Mouse (Mus musculus) MEL-GATA-1-ER (cell line): ENCODE results near the gene Fgd1.
A peak's percentile ranks its signal among the peaks of the same experiment; 100 is the strongest.

Experiments
- DNase-seq: peaks from one replicate; pipeline ENCODE4 v3.0.0-alpha.2; 2012; ENCODE audit warnings: low read depth; ENCODE audit errors: extremely low read depth

Fgd1 gene

DNA sequence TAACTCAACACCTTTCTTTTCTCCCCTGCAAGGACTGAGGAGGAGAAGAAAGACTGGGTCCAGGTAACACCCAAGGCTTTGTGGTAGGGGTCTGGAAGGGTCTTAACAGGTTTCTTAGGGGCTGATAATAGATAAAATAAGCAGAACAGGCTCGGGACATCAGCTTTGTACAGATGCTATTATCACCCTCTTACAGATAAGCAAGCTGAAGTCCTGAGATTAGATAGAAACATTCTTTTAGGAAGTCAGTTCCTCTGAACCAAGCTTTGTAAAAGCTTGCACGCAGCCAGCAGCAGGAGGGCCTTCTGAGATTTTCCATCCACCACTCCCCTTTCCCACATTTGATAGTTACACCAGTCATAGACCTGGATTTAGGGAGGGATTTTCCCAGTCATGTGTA, 39.6 kb downstream of the Fgd1 start:
- no peak for DNase-seq

DNA sequence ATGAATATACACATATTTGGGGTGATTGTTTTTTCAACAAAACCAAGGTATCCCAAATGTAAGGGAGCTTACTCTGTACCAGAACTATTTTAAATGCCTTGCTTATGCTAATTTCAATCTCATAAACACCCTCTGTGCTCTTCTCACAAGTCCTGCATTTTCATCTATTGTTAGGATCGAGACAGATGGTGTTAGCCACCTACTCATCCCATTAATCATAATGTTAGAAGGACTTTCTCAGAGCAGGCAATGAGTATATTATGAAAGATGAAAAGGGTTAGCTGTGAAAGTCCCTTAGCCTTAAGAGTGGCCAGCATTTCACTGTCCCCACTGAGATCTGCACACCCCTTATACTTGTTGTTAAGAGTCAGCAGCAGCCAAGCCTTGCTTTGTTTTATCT, 41.5 kb downstream of the Fgd1 start:
- no peak for DNase-seq

DNA sequence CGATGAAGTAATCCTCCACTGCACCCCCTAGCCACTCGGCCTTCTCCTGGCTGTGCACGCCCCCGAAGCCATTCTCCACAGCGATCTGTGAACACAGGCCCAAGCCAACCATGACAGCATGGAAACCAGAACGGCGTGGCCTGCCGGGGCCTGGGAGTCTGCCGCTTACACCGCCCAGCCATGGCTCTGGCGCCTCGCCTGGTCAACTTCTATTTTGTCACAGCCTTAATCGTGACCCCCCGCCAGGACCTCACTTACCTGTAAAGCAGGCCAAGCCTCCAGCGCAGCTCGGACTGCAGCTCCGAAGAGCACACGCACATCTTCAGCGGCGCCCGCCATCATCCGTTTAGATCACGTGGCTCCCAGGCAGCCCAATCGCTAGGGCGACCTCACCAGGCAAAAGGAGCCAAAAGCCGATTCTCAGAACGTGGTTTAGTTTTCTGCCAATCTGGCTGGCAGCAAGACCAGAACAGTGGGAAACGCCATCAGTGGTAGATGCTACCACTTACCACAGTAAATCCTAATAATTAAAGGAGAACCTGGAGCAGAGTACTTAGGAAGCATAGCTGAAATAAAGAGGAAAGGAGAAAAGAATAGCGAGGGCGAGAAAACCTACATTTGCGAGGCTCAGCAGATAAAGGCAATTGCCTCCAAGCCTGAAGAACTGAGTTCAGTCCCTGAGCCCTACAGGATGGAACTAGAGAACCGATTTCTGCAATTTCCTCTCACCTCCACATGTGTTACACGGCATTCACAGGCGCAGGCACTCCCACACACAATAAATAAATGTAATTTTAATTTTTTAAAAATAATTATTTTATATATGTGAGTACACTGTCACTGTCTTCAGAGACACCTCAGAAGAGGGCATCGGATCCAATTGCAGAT, 50.5 kb downstream of the Fgd1 start, which contains the start of gene Tsr2:
Gene Tsr2 (minus strand): TSS at position 373 of the 888 bp plus-strand sequence.
- DNase-seq: peak; percentile 83

DNA sequence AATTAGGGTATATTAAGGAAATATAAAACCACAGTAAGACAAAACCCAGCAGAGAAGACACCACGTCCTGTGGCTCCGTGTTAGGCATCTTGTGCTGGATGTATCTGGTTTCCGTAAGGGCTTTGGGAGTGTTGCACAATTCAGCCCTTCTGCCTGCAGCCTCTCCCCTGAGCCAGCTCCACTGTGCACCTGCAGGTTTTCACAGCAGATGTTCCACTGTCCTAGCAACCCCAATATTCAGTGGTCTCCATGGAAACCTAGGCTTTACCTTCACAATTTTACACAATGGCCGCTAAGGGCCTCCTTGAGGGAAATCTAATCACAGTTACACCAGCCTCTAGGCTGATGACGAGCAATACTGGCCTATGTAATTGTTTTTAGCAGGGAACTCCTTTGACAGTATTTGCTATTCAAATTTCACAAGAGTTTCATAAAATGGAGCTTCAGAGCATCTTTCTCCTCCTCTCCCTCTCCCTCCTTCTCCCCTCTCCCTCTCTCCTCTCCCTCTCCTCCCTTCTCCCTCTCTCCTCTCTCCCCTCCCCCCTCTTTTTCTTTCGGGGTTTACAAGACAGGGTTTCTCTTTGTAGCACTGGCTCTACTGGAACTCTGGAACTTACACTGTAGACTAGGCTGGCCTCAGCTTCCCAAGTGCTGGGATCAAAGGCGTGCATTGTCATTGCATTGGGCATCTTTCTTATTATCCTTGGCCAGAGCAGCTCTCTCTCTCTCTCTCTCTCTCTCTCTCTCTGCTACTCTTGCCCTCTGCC, 61.5 kb downstream of the Fgd1 start:
- DNase-seq: no peak

DNA sequence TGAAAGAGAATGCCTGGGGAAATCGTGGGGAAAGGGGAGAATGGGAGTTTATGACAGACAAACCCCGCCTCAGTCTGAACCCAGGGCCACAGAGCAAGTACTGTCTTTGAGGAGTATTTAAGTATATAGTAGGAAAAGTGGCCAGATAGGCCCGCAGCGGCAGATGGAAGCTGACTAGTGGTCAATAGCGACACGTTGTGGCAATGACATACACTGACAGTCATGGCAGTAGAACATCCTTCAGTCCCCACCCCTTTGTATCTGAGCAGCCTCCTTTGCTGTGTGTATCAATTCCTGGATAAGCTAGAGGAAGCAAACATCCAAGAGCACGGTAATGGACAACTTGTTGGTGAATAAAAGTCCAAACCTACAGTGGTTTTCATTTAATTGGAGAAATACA, 70.8 kb downstream of the Fgd1 start:
- peak; percentile 36 for DNase-seq

DNA sequence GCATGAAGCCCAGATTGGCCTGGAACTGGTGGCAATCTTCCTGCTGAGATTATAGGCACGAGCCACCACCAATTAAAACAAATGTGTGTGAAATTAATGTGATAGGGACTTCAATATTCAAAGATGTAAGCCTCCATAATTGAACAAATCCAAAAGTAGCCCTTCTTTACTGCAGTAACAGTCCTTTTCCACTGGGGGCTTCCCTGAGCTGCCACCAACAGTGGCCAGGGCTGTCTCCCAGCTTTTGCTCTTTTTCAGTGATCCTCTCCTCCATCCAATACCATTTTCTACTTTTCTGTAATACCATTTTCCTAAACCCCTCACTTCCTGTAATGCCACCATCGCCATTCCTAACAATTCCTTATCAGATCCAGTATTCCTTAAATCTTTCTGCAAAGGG, 71.5 kb downstream of the Fgd1 start:
- no peak for DNase-seq

DNA sequence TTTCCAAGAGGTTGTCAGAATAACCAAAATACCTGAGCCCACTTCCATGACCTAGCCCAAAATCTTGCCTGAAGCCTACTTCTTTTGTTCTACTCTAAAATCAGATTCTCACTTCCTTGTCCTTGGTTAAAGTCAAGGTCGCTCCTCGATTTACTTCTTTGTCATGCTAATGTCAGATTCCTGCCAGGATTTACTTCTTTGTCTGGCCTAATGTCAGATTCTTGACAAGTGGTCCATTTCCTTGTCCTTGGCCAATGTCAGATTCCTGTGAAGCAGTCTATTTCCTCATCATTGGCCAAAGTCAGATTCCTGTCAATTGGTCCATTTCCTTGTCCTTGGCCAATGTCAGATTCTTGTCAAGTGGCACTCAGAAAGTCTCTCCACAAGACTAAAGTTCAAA, 78.0 kb downstream of the Fgd1 start:
- no peak for DNase-seq

DNA sequence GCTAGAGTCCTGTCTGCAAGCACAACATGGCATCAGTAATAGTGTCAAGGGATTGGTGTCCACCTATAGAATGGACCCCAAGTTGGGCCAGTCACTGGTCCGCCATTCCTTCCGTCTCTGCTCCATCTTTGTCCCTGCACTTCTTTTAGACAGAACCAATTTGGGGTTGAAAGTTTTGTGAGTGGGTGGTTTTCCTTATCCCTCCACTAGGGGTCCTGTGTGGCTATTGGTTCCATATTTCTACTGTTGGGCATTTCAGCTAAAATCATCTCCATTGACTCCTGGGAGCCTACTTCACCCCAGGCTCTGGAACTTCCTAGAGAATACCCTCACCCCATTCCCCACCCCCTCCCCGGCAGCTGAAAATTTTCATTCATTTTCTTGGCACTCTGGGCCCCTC, 84.5 kb downstream of the Fgd1 start:
- no peak for DNase-seq

DNA sequence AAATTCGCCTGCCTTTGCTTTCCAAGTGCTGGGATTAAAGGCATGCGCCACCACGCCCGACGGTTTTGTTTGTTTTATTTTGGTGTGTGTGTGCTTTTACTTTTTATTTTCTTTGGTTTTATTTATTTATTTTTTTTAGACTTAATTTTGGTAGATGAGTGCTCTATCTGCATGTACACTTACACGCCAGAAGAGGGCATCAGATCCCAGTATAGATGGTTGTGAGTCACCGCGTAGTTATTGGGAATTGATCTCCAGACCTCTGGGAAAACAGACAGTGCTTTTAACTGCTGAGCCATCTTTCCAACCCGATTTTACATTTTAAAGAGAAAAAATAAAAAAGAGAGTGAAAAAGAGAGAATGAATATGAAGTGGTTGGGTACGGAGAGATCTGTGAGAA, 86.8 kb downstream of the Fgd1 start:
- DNase-seq: no peak
